Mouse (Mus musculus) CD4-positive, CD25-positive, alpha-beta regulatory T cell, adult 4 months (primary cell): Measurements from ENCODE around the gene Slc25a18. TPM values are rescaled to one million over a fixed set of nuclear protein-coding genes. Genes with fewer than 3 reads are reported as not detected.

Source experiments
- ATAC-seq: one replicate; pipeline ENCODE4 v1.8.0; 2017
- polyA plus RNA-seq, 2 experiments: library from polyadenylated mRNA; unstranded; fragments of 100-300 nt; shearing (Covaris generic); gene quantifications; one replicate each; pipeline ENCODE4 v1.2.1; 2017

Gene Slc25a18
- polyA plus RNA-seq: under 1 TPM in 1 of 2 experiments, not detected in 1; 0.34 TPM

GRCm38 (mm10) chr6:120773149-120773628, at the start of gene Slc25a18:
Gene Slc25a18 (plus strand): TSS chr6:120773578.
- no peak for ATAC-seq

GRCm38 (mm10) chr6:120725986-120726385, 47.4 kb upstream of the Slc25a18 start:
- no peak for ATAC-seq

GRCm38 (mm10) chr6:120736011-120736410, 37.4 kb upstream of the Slc25a18 start:
- ATAC-seq: no peak

- peak; percentile 77 for ATAC-seq
These were observed 36.8 kb upstream of the Slc25a18 start for GRCm38 (mm10) chr6:120736566-120736965.

- ATAC-seq: no peak
These were observed 30.2 kb upstream of the Slc25a18 start for GRCm38 (mm10) chr6:120743130-120743529.

- no peak for ATAC-seq
These were observed 29.1 kb upstream of the Slc25a18 start for GRCm38 (mm10) chr6:120744266-120744665.

- ATAC-seq: no peak
These were observed 27.0 kb upstream of the Slc25a18 start for GRCm38 (mm10) chr6:120746416-120746815.

- ATAC-seq: no peak
These were observed 12.2 kb upstream of the Slc25a18 start for GRCm38 (mm10) chr6:120761151-120761550.

GRCm38 (mm10) chr6:120769972-120770371, 3.4 kb upstream of the Slc25a18 start:
- ATAC-seq: no peak

GRCm38 (mm10) chr6:120771366-120771765, 2.0 kb upstream of the Slc25a18 start:
- no peak for ATAC-seq

- ATAC-seq: no peak
These were observed 1.4 kb upstream of the Slc25a18 start for GRCm38 (mm10) chr6:120772025-120772424.

GRCm38 (mm10) chr6:120773763-120774162, 385 bp downstream of the Slc25a18 start:
- no peak for ATAC-seq

GRCm38 (mm10) chr6:120776286-120776685, 2.9 kb downstream of the Slc25a18 start:
- ATAC-seq: no peak

- no peak for ATAC-seq
These were observed 4.2 kb downstream of the Slc25a18 start for GRCm38 (mm10) chr6:120777533-120777932.

GRCm38 (mm10) chr6:120778226-120778625, 4.8 kb downstream of the Slc25a18 start:
- ATAC-seq: no peak

GRCm38 (mm10) chr6:120782948-120783347, 9.6 kb downstream of the Slc25a18 start:
- no peak for ATAC-seq

GRCm38 (mm10) chr6:120784351-120784750, 11.0 kb downstream of the Slc25a18 start:
- ATAC-seq: no peak

- no peak for ATAC-seq
These were observed 14.8 kb downstream of the Slc25a18 start for GRCm38 (mm10) chr6:120788068-120788607.

- peak; percentile 68 for ATAC-seq
These were observed 15.5 kb downstream of the Slc25a18 start for GRCm38 (mm10) chr6:120788904-120789303.

- no peak for ATAC-seq
These were observed 16.8 kb downstream of the Slc25a18 start for GRCm38 (mm10) chr6:120790153-120790552.

GRCm38 (mm10) chr6:120790717-120791116, 17.3 kb downstream of the Slc25a18 start:
- no peak for ATAC-seq

GRCm38 (mm10) chr6:120792947-120793346, 19.6 kb downstream of the Slc25a18 start:
- ATAC-seq: no peak

GRCm38 (mm10) chr6:120795422-120796086, 22.2 kb downstream of the Slc25a18 start:
- ATAC-seq: no peak

- no peak for ATAC-seq
These were observed 22.7 kb downstream of the Slc25a18 start for GRCm38 (mm10) chr6:120796111-120796510.
